Mouse (Mus musculus) spleen, postnatal 14 days (tissue): ENCODE measurements around the gene Pcbp2.

Source experiments
- DNase-seq, 2 experiments: peaks; one replicate each; pipeline ENCODE4 v3.0.0; 2021 to 2022; ENCODE audit warnings: low spot score in 2 of 2

Gene Pcbp2

GRCm38 (mm10) chr15:102463666-102464065 is 6.7 kb upstream of the Pcbp2 start:
- no peak for DNase-seq

- DNase-seq, result no peak
Observed at GRCm38 (mm10) chr15:102468675-102469370, 1.5 kb upstream of the Pcbp2 start.

GRCm38 (mm10) chr15:102470605-102471294 is 411 bp downstream of the Pcbp2 start:
- DNase-seq, result peak; percentile 52 to 63

GRCm38 (mm10) chr15:102471295-102471645 is 931 bp downstream of the Pcbp2 start:
- no peak for DNase-seq

- DNase-seq, result no peak
Observed at GRCm38 (mm10) chr15:102471727-102472126, 1.4 kb downstream of the Pcbp2 start.

- DNase-seq, result no peak
Observed at GRCm38 (mm10) chr15:102473246-102473645, 2.9 kb downstream of the Pcbp2 start.

GRCm38 (mm10) chr15:102474520-102474919 is 4.2 kb downstream of the Pcbp2 start:
- no peak for DNase-seq

- DNase-seq, result no peak
Observed at GRCm38 (mm10) chr15:102483136-102483535, 12.8 kb downstream of the Pcbp2 start.

- DNase-seq, result no peak
Observed at GRCm38 (mm10) chr15:102485853-102486252, 15.5 kb downstream of the Pcbp2 start.

GRCm38 (mm10) chr15:102487664-102488063 is 17.3 kb downstream of the Pcbp2 start:
- no peak for DNase-seq

GRCm38 (mm10) chr15:102498322-102498721 is 28.0 kb downstream of the Pcbp2 start:
- DNase-seq, result no peak

- DNase-seq, result no peak
Observed at GRCm38 (mm10) chr15:102499370-102499769, 29.0 kb downstream of the Pcbp2 start.

GRCm38 (mm10) chr15:102499851-102500250 is 29.5 kb downstream of the Pcbp2 start:
- no peak for DNase-seq

GRCm38 (mm10) chr15:102500479-102500878 is 30.1 kb downstream of the Pcbp2 start:
- no peak for DNase-seq

GRCm38 (mm10) chr15:102501084-102501814 is 30.9 kb downstream of the Pcbp2 start:
- no peak for DNase-seq

GRCm38 (mm10) chr15:102502254-102502840 is 32.0 kb downstream of the Pcbp2 start:
- no peak for DNase-seq

GRCm38 (mm10) chr15:102503447-102503846 is 33.1 kb downstream of the Pcbp2 start, which contains the start of gene Gm10337:
TSS of gene Gm10337 (plus strand) at chr15:102503722.
- no peak for DNase-seq

- no peak for DNase-seq
Observed at GRCm38 (mm10) chr15:102503924-102504782, 33.8 kb downstream of the Pcbp2 start.

GRCm38 (mm10) chr15:102505073-102505769 is 34.9 kb downstream of the Pcbp2 start:
- DNase-seq, result no peak

GRCm38 (mm10) chr15:102505770-102506463 is 35.6 kb downstream of the Pcbp2 start:
- no peak for DNase-seq
